Mouse (Mus musculus) bone marrow, adult 2 months (tissue): ENCODE data around the gene Fbf1.

Experiments used
- CTCF ChIP-seq: fragments of 200-500 bp; IDR thresholded peaks from 2 replicates; pipeline ENCODE4 v1.5.1; 2011; ENCODE audit warnings: low read length, control low read depth; ENCODE audit not compliant: control insufficient read depth, insufficient read depth
- POLR2A ChIP-seq: fragments of 200-500 bp; IDR thresholded peaks from 2 replicates; pipeline ENCODE4 v1.6.1; 2011; ENCODE audit warnings: low read depth, mild to moderate bottlenecking, control low read depth, low read length, borderline replicate concordance; ENCODE audit not compliant: control insufficient read depth

GRCm38 (mm10) chr11:116111611-116112203 lies 56.3 kb downstream of the Fbf1 start:
- TF ChIP-seq CTCF (no peak), POLR2A (no peak)
